Mouse (Mus musculus): Measurements from ENCODE around the gene Sema5b.

Sema5b gene

DNA sequence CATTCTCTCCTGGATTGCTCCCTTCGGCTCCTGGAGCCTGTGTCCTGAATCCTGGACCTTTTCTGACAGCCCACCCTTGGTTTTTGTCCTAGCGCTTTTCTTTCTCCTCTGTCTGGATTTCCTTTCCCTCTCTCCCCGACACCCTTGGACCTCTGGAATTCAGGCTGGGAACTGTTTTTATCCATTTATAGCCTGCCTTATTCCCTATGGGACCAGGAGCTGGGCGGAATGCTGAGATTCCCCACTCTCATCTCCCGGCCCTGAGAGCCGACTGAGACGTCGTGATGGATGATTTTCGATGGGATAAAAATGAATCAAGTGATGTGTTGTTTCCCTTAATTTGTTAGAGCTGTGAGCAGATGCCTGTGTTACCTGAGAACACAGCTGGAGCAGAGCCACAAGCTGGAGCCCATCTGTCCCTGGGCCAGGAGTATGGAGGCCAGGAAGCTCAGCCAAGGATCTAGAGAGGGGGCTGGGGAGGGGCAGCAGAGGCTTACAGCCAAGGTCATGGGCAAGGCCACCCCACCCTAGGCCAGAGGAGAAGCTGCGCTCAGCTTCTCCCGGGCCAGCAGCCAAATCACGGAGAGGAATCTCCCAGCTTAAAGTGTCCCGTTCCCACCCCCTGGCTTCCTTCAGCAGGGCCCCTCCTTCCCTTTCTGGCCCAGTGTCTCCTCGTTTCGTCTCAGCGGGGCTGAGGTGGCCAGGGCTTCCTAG lies 89.7 kb downstream of the Sema5b start:
- no peak for DNase-seq (ENCODE audit: low spot score)

GRCm38 (mm10) chr16:35633058-35633457 lies 92.1 kb downstream of the Sema5b start:
- DNase-seq (ENCODE audit: low spot score) = no peak

- no peak for DNase-seq (ENCODE audit: low spot score)
Observed at GRCm38 (mm10) chr16:35634971-35635370, 94.0 kb downstream of the Sema5b start.

DNA sequence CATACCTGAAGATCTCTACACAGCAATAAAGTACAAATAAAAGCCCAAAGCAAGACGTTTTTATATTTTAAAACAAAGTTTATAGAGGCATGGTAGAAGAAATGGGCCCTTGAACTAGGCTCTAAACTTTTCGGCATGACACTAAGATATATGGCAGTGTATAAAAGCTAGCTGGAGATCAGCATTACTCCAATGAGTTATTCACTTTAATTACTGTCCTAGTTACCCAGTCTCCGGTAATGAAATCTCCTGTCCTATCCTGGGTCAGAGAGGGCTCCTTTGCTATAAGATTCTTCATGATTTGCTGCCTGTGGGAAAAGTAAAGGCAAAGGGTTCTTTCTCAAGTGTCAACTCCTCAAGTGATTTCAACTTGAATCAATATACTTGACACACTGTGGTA lies 98.6 kb downstream of the Sema5b start:
- no peak for DNase-seq (ENCODE audit: low spot score)

- no peak for DNase-seq (ENCODE audit: low spot score)
Observed at GRCm38 (mm10) chr16:35648862-35649261, 107.9 kb downstream of the Sema5b start.

DNA sequence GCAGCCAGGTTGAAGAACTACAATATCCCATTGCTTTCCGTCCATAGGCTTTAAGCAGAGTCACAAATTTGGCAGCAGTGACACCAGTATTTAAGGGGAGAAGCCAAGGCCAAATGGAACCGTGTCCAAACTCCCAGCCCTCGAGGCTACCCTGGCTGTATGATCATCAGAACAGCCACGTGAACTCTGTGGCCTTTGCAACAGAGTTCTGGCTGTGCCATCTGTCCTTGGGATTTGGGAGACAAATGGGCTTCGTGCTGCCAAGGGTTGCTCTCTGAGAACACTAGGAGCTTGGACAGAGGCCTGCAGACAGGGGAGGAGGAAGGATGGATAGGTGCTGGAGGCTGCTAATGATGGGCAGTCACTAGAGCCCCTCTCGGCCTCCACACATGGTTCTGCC lies 111.3 kb downstream of the Sema5b start:
- DNase-seq (ENCODE audit: low spot score) = no peak

- no peak for DNase-seq (ENCODE audit: low spot score)
Observed at GRCm38 (mm10) chr16:35652706-35653105, 111.8 kb downstream of the Sema5b start.

- DNase-seq (ENCODE audit: low spot score) = no peak
Observed at GRCm38 (mm10) chr16:35653951-35654350, 113.0 kb downstream of the Sema5b start.

DNA sequence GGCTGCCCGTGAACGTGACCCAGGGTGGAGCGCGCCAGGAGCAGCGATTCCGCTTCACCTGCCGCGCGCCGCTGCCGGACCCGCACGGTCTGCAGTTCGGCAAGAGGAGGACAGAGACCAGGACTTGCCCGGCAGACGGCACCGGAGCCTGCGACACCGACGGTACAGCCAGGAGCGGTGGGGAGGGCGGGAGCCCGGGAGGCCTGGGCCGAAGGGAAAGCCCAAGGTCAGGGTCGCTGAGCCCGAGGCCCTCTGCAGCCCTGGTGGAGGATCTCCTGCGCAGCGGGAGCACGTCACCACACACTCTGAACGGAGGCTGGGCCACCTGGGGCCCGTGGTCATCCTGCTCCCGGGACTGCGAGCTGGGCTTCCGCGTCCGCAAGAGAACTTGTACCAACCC lies 119.3 kb downstream of the Sema5b start:
- no peak for DNase-seq (ENCODE audit: low spot score)

GRCm38 (mm10) chr16:35663831-35664414 lies 123.0 kb downstream of the Sema5b start:
- no peak for DNase-seq (ENCODE audit: low spot score)

DNA sequence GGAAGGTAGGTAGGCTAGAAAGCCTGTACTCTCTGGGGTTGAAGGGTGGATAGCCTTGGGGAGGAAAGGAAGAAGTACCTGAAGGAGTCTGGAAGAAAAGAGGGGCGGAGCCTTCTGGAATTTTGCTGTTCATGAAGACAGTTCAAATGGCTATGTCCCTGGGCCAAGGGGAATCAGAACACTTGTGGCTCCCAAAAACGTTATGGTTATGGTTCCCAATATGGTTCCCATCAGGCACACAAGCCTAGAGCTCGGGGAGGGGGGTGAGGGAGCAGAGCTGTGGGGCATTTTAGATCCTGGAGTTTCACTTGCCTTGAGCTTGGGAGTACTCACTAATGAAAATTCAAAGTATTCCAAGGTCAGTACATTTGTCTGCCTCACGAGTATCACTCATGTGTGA lies 123.9 kb downstream of the Sema5b start:
- no peak for DNase-seq (ENCODE audit: low spot score)

DNA sequence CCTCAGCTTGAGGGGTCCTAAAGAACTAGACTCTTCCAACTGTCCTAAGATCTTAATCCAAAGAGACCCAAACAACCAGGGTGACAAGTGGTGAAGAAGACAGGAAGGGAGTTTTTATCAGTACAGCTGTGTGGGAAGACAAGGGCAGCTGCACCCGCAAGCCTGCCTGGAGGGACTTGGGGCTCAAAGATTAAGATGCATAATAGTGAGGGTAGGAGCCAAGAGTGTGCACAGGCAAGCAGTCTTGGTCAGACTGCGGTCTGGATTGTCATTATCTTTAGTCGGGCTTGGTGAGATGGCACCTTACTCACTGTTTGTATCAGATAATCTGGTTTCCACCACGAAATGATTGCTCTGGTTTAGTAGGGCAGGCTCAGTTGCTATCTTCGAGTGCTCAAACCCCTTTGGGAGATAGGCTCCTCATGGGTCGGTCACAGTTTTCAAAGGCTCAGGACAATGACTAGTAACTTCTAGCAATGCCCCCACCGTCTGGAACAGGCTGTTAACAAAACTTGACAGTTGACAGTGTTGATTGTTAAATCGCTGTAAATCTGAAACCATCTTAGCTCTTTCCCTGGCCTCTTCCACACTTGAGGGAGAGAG lies 136.7 kb downstream of the Sema5b start:
- no peak for DNase-seq (ENCODE audit: low spot score)

DNA sequence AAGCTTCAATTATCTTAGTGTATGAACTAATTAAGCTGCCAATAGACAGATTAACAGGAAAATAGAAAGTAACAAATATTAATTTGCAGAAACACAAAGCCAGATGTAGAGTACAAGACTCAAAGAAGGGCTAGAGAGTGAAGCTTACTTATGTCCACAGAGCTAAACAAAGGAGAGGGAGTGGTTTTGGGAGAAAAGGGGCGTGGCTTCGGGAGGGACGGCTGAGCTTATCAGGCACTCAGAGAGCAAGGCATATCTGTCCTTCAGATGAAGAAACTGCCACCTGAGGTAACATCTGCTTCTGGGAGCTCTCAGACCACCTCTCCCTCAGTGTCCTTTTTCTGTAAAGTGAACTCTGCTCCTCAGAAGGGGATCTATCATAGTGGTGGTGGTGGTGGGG lies 137.5 kb downstream of the Sema5b start:
- DNase-seq (ENCODE audit: low spot score) = no peak

GRCm38 (mm10) chr16:35681327-35682108 lies 140.6 kb downstream of the Sema5b start:
- no peak for DNase-seq (ENCODE audit: low spot score)

DNA sequence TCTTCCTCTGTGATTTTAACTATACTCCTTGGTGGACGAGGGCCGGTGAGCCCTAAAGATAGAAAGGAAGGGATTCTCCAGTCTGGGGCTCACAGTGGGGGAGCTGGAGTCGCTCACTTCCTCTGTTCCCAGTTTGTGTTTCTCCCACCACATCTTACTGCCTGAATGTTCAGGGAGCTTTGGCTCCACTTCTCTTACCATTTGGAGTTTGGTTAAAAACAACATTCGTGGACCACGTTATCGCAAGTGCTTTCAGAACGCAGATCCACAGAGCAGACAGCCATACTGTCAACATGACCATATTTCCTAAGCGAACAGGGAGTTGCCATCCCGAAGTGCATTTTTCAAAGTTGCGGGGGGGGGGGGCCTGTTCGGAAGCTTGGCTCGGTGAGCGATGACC lies 144.1 kb downstream of the Sema5b start:
- DNase-seq (ENCODE audit: low spot score) = no peak

- DNase-seq (ENCODE audit: low spot score) = no peak
Observed at GRCm38 (mm10) chr16:35686491-35686890, 145.5 kb downstream of the Sema5b start.

DNA sequence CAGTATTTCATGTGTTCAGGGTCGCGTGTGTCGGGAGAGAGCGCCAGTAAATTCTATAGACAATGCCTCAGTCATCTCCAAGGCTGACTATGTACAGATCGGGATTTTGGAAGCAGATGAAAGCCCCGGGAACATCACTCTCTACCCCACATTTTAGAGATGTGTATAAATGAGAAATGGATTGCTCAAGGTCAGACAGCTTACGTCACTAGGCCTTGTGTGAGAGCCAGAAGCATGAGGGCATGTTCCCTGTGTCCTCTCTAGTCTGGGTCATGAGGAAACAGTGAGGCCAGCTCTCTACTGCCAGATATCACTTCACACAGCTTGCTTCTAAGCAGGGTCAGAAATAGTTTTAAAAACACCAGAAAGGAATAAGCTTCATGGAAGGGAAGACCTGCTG lies 150.7 kb downstream of the Sema5b start:
- no peak for DNase-seq (ENCODE audit: low spot score)

GRCm38 (mm10) chr16:35694250-35694846 lies 153.4 kb downstream of the Sema5b start:
- DNase-seq (ENCODE audit: low spot score) = no peak

- DNase-seq (ENCODE audit: low spot score) = no peak
Observed at GRCm38 (mm10) chr16:35696103-35696502, 155.2 kb downstream of the Sema5b start.

DNA sequence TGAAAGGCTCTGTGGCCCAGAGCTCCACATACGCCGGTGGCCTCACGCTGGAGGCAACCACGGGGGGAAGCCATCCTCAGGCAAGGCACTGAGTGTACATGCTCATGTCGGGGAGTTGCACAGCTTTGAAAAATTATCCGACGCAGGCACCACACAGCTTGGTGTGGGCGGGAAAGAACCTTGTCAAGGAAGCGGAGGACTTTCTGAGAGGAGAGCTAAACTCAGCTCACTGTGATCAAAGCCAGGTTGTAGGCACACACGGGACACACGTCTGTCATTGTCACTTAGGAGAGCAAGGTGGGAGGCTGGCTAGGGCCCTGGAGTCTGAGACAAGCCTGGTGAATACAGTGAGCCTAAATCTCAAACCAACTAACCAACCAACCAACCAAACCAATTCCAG lies 160.9 kb downstream of the Sema5b start:
- DNase-seq (ENCODE audit: low spot score) = no peak

GRCm38 (mm10) chr16:35703763-35704679 lies 163.1 kb downstream of the Sema5b start:
- DNase-seq (ENCODE audit: low spot score) = no peak

Measured in layer of hippocampus, adult 9-10 months (tissue).